Mouse (Mus musculus): ENCODE results near the gene Myh7. TPM values are rescaled to one million over a fixed set of nuclear protein-coding genes. Genes with fewer than 3 reads are reported as not detected.
"Not testable (repeated sequence)": the region's sequence is repeated elsewhere in the genome, so short reads cannot be mapped to it uniquely, and the experiment has no call there.

Gene Myh7
- polyA plus RNA-seq, 1 experiment from 2014 or later = 7.6 TPM

DNA sequence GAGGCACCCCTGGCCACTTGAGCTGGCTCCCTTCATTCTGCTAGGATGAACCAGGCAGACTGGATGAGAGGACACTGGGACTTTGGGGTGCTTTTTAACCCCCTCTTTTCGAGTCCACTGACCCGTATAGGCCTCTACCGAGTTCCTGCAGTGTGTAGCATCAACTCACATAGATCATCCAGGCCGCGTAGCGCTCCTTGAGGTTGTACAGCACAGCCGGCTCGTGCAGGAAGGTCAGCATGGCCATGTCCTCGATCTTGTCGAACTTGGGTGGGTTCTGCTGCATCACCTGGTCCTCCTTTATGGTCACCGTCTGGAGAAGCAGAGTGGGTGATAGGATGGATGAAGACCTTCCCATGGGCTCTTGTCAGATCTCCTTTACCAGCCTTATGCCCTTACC, 30.7 kb downstream of the Myh7 start:
- ATAC-seq (ENCODE audit: low read depth) = no peak
- Histone ChIP-seq H3K36me3 (no peaks in the 10 kb centered on the region), H3K27ac (replicated peaks) (no peak overlapping the region), H3K27me3 (no peaks in the 10 kb centered on the region), H3K4me1 (replicated peaks) (peaks cover 5% of the 10 kb centered on the region; the same call in 1 of the 2 replicates), H3K9me3 (no peaks in the 10 kb centered on the region), H3K9ac (no peak overlapping the region), H3K4me2 (no peak overlapping the region), H3K4me3 (no peak overlapping the region)
- 87% methylated on average over 11 of the region's 11 CpGs for WGBS

DNA sequence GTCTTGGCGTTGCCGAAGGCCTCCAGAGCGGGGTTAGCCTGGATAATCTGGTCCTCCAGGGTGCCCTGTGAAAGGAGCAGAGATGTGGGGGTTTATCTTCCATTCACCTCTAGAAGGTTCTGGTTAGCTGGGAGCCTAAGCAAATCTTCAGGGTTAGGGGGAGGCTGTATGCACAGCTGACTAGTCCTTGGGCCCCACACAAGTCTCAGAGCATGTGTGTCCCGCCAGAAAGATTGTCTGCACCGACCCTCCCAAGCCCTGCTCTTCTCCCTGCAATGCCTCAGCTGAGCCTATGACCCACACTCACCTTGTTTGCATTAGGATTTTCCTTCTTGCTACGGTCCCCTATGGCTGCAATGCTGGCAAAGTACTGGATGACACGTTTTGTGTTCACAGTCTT, 31.7 kb downstream of the Myh7 start:
- no peak for ATAC-seq (ENCODE audit: low read depth)
- Histone ChIP-seq H3K9me3 (no peaks in the 10 kb centered on the region), H3K27ac (replicated peaks) (no peak overlapping the region), H3K36me3 (no peaks in the 10 kb centered on the region), H3K4me3 (no peak overlapping the region), H3K27me3 (no peaks in the 10 kb centered on the region), H3K4me2 (no peak overlapping the region), H3K9ac (no peak overlapping the region), H3K4me1 (replicated peaks) (peaks cover 5% of the 10 kb centered on the region; the same call in 1 of the 2 replicates)
- WGBS = 87% methylated on average over 7 of the region's 7 CpGs

DNA sequence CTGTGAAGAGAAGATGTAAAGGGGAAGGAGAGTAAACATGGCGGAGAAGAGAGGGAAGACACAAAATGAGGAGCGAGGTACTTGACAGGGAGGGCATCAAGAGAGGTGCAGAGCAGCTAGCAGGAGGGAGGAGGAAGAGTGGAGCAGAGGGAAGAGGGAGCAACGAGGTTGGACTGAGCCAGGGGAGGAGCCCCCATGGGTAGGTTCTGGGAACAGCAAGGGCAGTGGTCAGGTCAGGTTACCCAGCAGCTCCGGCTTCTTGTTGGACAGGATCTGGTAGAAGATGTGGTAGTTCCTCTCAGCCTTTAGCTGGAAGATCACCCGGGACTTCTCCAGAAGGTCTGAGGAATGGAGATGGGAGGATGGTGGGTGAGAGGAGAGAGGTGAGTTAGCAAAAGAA, 32.9 kb downstream of the Myh7 start:
- H3K27ac ChIP-seq (replicated peaks) = no peak overlapping the region
- H3K27me3 ChIP-seq = no peaks in the 10 kb centered on the region
- no peak overlapping the region for H3K4me2 ChIP-seq
- H3K36me3 ChIP-seq = no peaks in the 10 kb centered on the region
- WGBS = 79% methylated on average over 5 of the region's 5 CpGs
- H3K9me3 ChIP-seq = no peaks in the 10 kb centered on the region
- ATAC-seq (ENCODE audit: low read depth) = no peak
- H3K9ac ChIP-seq = no peak overlapping the region
- H3K4me1 ChIP-seq (replicated peaks) = no peaks in the 10 kb centered on the region
- H3K4me3 ChIP-seq = no peak overlapping the region

DNA sequence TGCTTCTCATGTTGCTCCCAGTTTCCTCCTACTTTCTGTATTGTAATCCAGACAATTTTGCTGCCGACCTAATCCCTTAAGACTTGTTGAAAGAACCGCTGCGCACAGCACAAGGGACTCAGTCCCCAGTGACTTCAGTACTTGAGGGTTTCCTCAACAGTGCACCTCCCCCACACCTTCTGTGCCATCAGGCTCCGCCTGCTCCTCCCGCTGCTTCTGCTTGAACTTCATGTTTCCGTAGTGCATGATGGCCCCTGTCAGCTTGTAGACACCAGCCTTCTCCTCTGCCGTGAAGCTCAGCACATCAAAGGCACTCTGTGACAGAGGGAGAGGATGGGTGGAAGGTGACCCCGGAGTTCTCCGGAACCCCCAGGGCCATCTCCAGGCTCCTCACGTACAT, 33.7 kb downstream of the Myh7 start:
- WGBS = 72% methylated on average over 10 of the region's 10 CpGs
- H3K4me2 ChIP-seq = no peak overlapping the region
- H3K36me3 ChIP-seq = no peaks in the 10 kb centered on the region
- no peaks in the 10 kb centered on the region for H3K27me3 ChIP-seq
- no peak overlapping the region for H3K4me3 ChIP-seq
- ATAC-seq (ENCODE audit: low read depth) = no peak
- H3K4me1 ChIP-seq (replicated peaks) = no peaks in the 10 kb centered on the region
- H3K27ac ChIP-seq (replicated peaks) = no peak overlapping the region
- H3K9me3 ChIP-seq = no peaks in the 10 kb centered on the region
- H3K9ac ChIP-seq = no peak overlapping the region

DNA sequence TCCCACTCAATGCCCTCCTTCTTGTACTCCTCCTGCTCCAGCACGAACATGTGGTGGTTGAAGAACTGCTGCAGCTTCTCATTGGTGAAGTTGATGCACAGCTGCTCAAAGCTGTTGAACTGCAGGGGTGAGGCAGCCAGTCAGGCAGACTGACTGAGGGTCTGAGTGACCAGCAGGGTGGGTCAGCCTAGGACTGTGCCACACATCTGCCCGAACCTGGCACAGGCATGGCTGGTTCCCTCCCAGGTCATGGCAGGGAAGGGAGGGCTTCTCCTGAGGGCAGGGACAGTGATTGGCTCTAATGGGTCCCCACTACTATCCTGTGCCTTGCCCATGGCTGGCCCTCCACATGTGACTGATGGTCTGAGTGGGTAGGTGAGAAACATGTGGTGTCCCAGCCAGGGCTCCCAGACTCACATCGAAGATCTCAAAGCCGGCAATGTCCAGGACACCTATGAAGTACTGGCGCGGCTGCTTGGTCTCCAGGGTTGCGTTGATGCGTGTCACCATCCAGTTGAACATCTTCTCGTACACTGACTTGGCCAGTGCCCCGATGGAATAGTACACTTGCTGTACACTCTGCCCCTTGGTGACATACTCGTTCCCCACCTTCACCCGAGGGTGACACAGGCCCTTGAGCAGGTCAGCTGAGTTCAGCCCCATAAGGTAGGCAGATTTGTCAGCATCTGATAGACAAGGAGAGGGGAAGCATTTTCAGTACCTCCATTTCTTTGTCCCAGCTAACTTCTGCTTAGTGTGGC, 34.4 kb downstream of the Myh7 start:
- not testable (repeated sequence) for ATAC-seq (ENCODE audit: low read depth); H3K27me3 ChIP-seq; H3K4me1 ChIP-seq (replicated peaks); H3K36me3 ChIP-seq; H3K4me3 ChIP-seq; H3K9me3 ChIP-seq; H3K27ac ChIP-seq (replicated peaks); H3K4me2 ChIP-seq; H3K9ac ChIP-seq
- 93% methylated on average over 12 of the region's 12 CpGs for WGBS

DNA sequence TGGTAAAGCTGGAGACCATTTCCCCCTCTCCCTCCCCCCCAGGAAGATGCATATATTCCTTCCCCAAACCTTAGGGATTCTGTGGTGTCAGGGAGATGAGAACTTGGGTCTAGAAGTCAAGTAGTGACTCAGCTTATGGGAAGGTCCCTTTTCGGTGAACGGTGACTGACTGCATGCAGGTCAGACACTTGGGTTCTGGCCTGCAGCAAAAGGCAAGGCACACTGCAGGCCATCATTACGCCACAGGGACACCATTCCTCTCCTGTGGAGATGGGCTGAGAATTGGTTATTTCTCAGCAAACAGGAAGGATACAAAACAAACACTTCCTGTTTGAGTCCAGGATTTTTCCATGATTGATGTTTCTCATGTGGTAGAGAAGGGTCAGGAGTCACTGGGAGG, 35.2 kb downstream of the Myh7 start:
- Histone ChIP-seq H3K9ac (no peak overlapping the region), H3K4me3 (no peak overlapping the region), H3K4me2 (no peak overlapping the region), H3K36me3 (no peaks in the 10 kb centered on the region), H3K9me3 (no peaks in the 10 kb centered on the region), H3K4me1 (replicated peaks) (no peaks in the 10 kb centered on the region), H3K27me3 (no peaks in the 10 kb centered on the region), H3K27ac (replicated peaks) (no peak overlapping the region)
- ATAC-seq (ENCODE audit: low read depth) = no peak
- 94% methylated on average over 3 of the region's 3 CpGs for WGBS

DNA sequence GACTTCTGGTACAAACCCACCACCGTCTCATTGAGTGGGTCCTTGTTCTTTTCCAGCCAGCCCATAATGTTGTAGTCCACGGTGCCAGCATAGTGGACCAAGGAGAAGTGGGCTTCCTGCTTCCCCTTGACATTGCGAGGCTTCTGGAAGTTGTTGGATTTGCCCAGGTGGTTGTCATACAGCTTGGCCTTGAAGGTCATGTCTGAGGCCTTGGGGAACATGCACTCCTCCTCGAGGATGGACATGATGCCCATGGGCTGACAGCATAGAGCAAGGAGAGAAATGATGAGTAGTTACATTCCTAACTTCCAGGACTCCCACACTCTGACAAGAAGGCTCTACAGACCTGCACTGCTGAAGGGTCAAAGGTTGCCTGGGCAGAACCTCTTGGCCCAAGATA, 35.9 kb downstream of the Myh7 start:
- H3K9ac ChIP-seq = no peak overlapping the region
- H3K27ac ChIP-seq (replicated peaks) = no peak overlapping the region
- no peaks in the 10 kb centered on the region for H3K27me3 ChIP-seq
- no peaks in the 10 kb centered on the region for H3K36me3 ChIP-seq
- H3K4me3 ChIP-seq = no peak overlapping the region
- 84% methylated on average over 4 of the region's 4 CpGs for WGBS
- H3K4me1 ChIP-seq (replicated peaks) = no peaks in the 10 kb centered on the region
- no peak overlapping the region for H3K4me2 ChIP-seq
- H3K9me3 ChIP-seq = no peaks in the 10 kb centered on the region
- no peak for ATAC-seq (ENCODE audit: low read depth)

DNA sequence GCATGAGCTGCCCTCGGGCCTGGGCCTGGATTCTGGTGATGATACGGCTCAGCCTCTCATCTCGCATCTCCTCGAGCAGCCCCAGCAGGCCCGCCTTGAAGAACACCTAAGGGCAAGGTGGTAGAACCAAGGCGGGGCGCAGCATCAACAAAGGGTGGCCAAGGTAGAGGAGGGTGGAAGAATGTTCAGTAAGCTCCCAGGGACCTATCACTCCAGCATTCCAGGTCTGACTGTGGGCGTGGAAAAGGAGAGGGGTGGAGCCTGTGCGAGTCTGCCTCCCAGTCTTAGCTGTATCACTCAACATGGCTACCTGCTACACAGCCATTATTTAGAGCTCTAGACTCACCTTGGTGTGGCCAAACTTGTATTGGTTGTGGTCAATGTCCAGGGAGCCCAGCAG, 37.9 kb downstream of the Myh7 start:
- WGBS = 87% methylated on average over 9 of the region's 9 CpGs
- Histone ChIP-seq H3K9ac (no peak overlapping the region), H3K27ac (replicated peaks) (no peak overlapping the region), H3K4me1 (replicated peaks) (no peaks in the 10 kb centered on the region), H3K9me3 (no peaks in the 10 kb centered on the region), H3K4me2 (no peak overlapping the region), H3K36me3 (no peaks in the 10 kb centered on the region), H3K4me3 (no peak overlapping the region), H3K27me3 (no peaks in the 10 kb centered on the region)
- no peak for ATAC-seq (ENCODE audit: low read depth)

DNA sequence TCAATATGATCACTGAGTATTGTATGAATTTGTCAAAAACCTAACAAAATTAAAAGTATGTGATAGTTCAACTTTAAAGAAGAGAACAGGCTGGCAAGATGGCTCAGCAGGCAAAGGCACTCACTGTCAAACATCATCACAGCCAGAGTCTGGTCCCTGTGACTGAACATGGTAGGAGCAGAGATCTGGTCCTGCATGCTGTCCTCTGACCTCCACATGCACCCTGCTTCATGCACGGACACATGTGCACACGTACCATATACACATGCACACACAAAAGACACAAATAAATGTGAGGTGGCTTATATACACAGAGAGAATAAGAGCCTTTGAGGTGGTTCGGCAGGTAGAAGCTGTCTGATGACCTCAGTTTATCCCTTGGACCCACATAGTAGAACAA, 38.9 kb downstream of the Myh7 start:
- Histone ChIP-seq H3K4me1 (replicated peaks) (no peaks in the 10 kb centered on the region), H3K27ac (replicated peaks) (no peak overlapping the region), H3K27me3 (no peaks in the 10 kb centered on the region), H3K4me3 (no peak overlapping the region), H3K9ac (no peak overlapping the region), H3K4me2 (no peak overlapping the region), H3K36me3 (no peaks in the 10 kb centered on the region), H3K9me3 (no peaks in the 10 kb centered on the region)
- no peak for ATAC-seq (ENCODE audit: low read depth)
- 86% methylated on average over 3 of the region's 3 CpGs for WGBS

DNA sequence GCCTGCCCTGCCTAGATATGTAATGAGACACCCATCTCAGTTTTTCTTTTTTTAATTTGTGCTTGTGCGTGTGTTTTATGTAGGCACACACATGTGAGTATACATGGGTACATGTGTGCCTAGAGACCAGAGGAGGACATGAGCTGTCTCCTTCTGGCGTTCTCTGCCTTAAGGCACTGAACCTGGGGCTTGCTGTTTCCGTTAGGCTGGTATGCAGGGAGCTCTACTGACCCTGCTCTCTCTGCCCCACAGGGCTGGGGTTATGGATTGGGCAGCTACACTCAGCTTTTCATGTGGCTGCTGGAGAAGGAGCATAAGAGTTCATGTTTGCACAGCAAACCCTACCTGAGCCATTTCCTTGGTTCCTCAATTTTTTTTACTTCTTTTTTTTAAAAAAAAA, 40.0 kb downstream of the Myh7 start:
- no peaks in the 10 kb centered on the region for H3K27me3 ChIP-seq
- no peak overlapping the region for H3K27ac ChIP-seq (replicated peaks)
- ATAC-seq (ENCODE audit: low read depth) = no peak
- no peak overlapping the region for H3K9ac ChIP-seq
- no peak overlapping the region for H3K4me2 ChIP-seq
- no peaks in the 10 kb centered on the region for H3K36me3 ChIP-seq
- H3K9me3 ChIP-seq = no peaks in the 10 kb centered on the region
- WGBS = 91% methylated on average over 3 of the region's 3 CpGs
- H3K4me3 ChIP-seq = no peak overlapping the region
- no peaks in the 10 kb centered on the region for H3K4me1 ChIP-seq (replicated peaks)

DNA sequence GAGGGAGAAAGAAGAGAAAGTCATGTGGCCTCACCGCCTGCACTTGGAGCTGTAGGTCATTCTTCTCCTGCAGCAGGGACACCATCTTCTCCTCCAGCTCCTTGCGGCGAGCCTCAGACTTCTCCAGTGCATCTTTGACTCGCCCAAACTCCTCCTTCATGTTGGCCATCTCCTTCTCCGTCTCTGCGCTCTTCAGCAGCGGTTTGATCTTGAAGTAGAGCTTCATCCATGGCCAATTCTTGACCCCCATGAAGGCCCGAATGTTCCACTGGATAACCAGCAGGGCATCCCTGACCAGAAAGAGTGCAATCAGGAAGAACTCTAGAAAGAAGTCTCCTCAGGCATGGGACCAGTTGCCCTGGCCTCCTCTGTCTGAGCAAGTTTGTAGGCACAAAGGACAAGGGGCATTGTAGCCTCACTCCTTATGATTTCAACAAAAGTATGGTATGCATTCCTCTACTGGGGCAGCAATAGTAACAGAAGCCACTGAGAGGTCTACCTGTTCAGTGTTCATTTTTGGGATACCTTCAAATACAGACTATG, 40.7 kb downstream of the Myh7 start:
- H3K4me3 ChIP-seq = no peak overlapping the region
- no peaks in the 10 kb centered on the region for H3K9me3 ChIP-seq
- no peaks in the 10 kb centered on the region for H3K36me3 ChIP-seq
- H3K4me2 ChIP-seq = no peak overlapping the region
- H3K9ac ChIP-seq = no peak overlapping the region
- no peak for ATAC-seq (ENCODE audit: low read depth)
- H3K27ac ChIP-seq (replicated peaks) = no peak overlapping the region
- 90% methylated on average over 8 of the region's 8 CpGs for WGBS
- H3K27me3 ChIP-seq = no peaks in the 10 kb centered on the region
- no peaks in the 10 kb centered on the region for H3K4me1 ChIP-seq (replicated peaks)

DNA sequence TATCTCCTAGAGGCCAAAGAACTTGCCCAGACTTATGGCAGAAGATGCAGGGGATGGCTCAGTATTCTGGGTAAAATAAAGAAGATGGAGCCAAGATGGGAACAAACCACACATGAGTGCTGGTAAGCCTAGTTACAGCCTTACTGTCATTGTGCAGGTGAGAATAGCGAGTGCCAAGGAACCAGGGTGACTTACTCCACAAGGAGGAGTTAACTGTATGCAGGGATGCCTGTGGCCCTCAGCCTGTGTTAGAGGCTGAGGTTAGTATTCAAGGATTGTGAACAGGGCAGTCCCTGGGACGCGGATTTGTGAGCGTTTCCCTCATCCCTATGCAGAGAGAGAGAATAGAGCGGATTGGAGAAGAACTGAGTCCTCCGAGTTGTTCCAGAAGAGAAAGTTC, 42.8 kb downstream of the Myh7 start:
- WGBS = 93% methylated on average over 6 of the region's 6 CpGs
- no peak overlapping the region for H3K9ac ChIP-seq
- no peaks in the 10 kb centered on the region for H3K4me1 ChIP-seq (replicated peaks)
- H3K9me3 ChIP-seq = no peaks in the 10 kb centered on the region
- H3K4me2 ChIP-seq = no peak overlapping the region
- no peaks in the 10 kb centered on the region for H3K27me3 ChIP-seq
- H3K27ac ChIP-seq (replicated peaks) = no peak overlapping the region
- H3K36me3 ChIP-seq = no peaks in the 10 kb centered on the region
- no peak for ATAC-seq (ENCODE audit: low read depth)
- no peak overlapping the region for H3K4me3 ChIP-seq

DNA sequence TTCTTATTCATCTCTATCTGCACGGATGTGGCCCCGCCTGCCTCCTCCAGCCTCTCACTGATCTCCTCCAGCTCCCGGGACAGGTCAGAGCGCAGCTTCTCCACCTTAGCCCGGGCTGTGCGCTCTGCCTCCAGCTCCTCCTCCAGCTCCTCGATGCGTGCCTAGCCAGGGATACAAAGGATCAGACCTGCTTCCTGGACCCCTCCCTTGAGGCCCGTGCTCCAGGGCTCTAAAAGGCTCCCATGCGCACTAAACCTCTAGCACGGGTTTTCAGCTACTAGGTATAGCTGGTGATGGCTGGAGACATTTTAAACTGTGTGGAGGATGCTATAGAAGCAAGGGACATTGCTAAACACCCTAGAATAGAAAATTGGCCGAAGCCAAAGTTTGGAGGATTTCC, 43.9 kb downstream of the Myh7 start:
- no peaks in the 10 kb centered on the region for H3K9me3 ChIP-seq
- WGBS = 64% methylated on average over 12 of the region's 12 CpGs
- ATAC-seq (ENCODE audit: low read depth) = no peak
- no peak overlapping the region for H3K27ac ChIP-seq (replicated peaks)
- no peaks in the 10 kb centered on the region for H3K27me3 ChIP-seq
- no peaks in the 10 kb centered on the region for H3K36me3 ChIP-seq
- H3K4me1 ChIP-seq (replicated peaks) = no peaks in the 10 kb centered on the region
- H3K4me3 ChIP-seq = no peak overlapping the region
- no peak overlapping the region for H3K9ac ChIP-seq
- no peak overlapping the region for H3K4me2 ChIP-seq

Measured in neural tube, embryonic 13.5 days (tissue).